ENCODE assay signal across 24 mouse cellular contexts in genomic region chr9:56485423-56485822, GRCm38 (mm10).
A peak's percentile ranks its signal among the peaks of the same experiment; 100 is the strongest.
DNase-seq lines count a peak whose midpoint lies in the region; ATAC-seq and TF ChIP-seq lines count a peak whose summit lies in the region.
"Had no signal": no experiment of that assay in that cellular context is flagged by ENCODE, and none has a peak within 500 bp of the region (broad histone marks: within the 10 kb centered on the region; RNA-seq: fewer than 3 reads in every experiment).

No protein-coding gene starts in this region.

- no peaks in the 10 kb centered on the region for H3K27me3 ChIP-seq in forebrain, postnatal 0 days (ENCODE audit: insufficient read depth, low read length)
- H3K27me3 ChIP-seq in forebrain, embryonic 13.5 days, result no peaks in the 10 kb centered on the region
- no peaks in the 10 kb centered on the region for H3K27me3 ChIP-seq in hindbrain, embryonic 14.5 days (ENCODE audit: control insufficient read depth, insufficient read depth, low read length)
- H3K27me3 ChIP-seq in hindbrain, embryonic 10.5 days (ENCODE audit: insufficient read depth, poor library complexity, severe bottlenecking), result no peaks in the 10 kb centered on the region
- no peaks in the 10 kb centered on the region for H3K27me3 ChIP-seq in neural tube, embryonic 14.5 days (ENCODE audit: control insufficient read depth, insufficient read depth, low read length)
- H3K27me3 ChIP-seq in neural tube, embryonic 15.5 days (replicated peaks), result no peaks in the 10 kb centered on the region
- H3K27me3 ChIP-seq: embryonic facial prominence, embryonic 12.5 days; hindbrain, embryonic 12.5 days; intestine, embryonic 15.5 days had no signal

- 0 out of 2 replicates have a peak, but pooled peaks cover 4% of the 10 kb centered on the region for H3K4me1 ChIP-seq in forebrain, postnatal 0 days (ENCODE audit: insufficient read depth)
- no peaks in the 10 kb centered on the region for H3K4me1 ChIP-seq in forebrain, embryonic 13.5 days
- 0 out of 2 replicates have a peak, but pooled peaks cover 4% of the 10 kb centered on the region for H3K4me1 ChIP-seq in hindbrain, embryonic 14.5 days (replicated peaks; ENCODE audit: control insufficient read depth, insufficient read depth, low read length)
- no peaks in the 10 kb centered on the region for H3K4me1 ChIP-seq in hindbrain, embryonic 10.5 days (replicated peaks)
- no peaks in the 10 kb centered on the region for H3K4me1 ChIP-seq in neural tube, embryonic 14.5 days (ENCODE audit: control insufficient read depth, insufficient read depth, low read length)
- H3K4me1 ChIP-seq in neural tube, embryonic 15.5 days, result peaks cover 17% of the 10 kb centered on the region
- H3K4me1 ChIP-seq: hindbrain, embryonic 12.5 days; intestine, embryonic 15.5 days had no signal

- 89% methylated on average over 1 of the region's 1 CpGs for WGBS in forebrain, postnatal 0 days
- WGBS in forebrain, embryonic 13.5 days, result 85% methylated on average over 1 of the region's 1 CpGs
- 69% methylated on average over 1 of the region's 1 CpGs for WGBS in hindbrain, embryonic 14.5 days
- 94% methylated on average over 1 of the region's 1 CpGs for WGBS in hindbrain, embryonic 10.5 days
- 56% methylated on average over 1 of the region's 1 CpGs for WGBS in neural tube, embryonic 14.5 days
- WGBS in neural tube, embryonic 15.5 days, result 32% methylated on average over 1 of the region's 1 CpGs

- H3K9ac ChIP-seq in forebrain, postnatal 0 days, result no peak overlapping the region
- no peak overlapping the region for H3K9ac ChIP-seq in forebrain, embryonic 13.5 days
- H3K9ac ChIP-seq in hindbrain, embryonic 14.5 days, result no peak overlapping the region
- H3K9ac ChIP-seq in neural tube, embryonic 14.5 days (replicated peaks; ENCODE audit: low read depth, low read length), result no peak overlapping the region
- H3K9ac ChIP-seq in neural tube, embryonic 15.5 days (replicated peaks), result no peak overlapping the region
- H3K9ac ChIP-seq: embryonic facial prominence, embryonic 12.5 days; hindbrain, embryonic 12.5 days; intestine, embryonic 15.5 days had no signal

- no peak for DNase-seq in forebrain, postnatal 0 days
- no peak for DNase-seq in hindbrain, embryonic 14.5 days (ENCODE audit: low spot score)
- DNase-seq in hindbrain, embryonic 10.5 days (ENCODE audit: low spot score), result no peak
- DNase-seq: adrenal gland, adult 8-10 months; adrenal gland, postnatal 25 days; cerebellum, adult 18-20 months; cerebellum, adult 9-10 months; cerebellum, postnatal 14 days; gastrocnemius, postnatal 10 days; gastrocnemius, postnatal 36 days; heart, adult 2 months; heart, postnatal 36 days; kidney, adult 11 months; kidney, adult 8-10 months had no signal

- ATAC-seq in forebrain, postnatal 0 days, result no peak
- no peak for ATAC-seq in forebrain, embryonic 13.5 days
- no peak for ATAC-seq in hindbrain, embryonic 14.5 days (ENCODE audit: low FRiP score)
- ATAC-seq in neural tube, embryonic 14.5 days (ENCODE audit: low read depth), result no peak
- peak; percentile 35; the same call in 1 of the 2 replicates for ATAC-seq in neural tube, embryonic 15.5 days (ENCODE audit: low FRiP score)
- ATAC-seq: CD4-positive, CD25-positive, alpha-beta regulatory T cell, adult 4 months; forebrain, embryonic 14.5 days; intestine, embryonic 15.5 days had no signal

- no peaks in the 10 kb centered on the region for H3K9me3 ChIP-seq in forebrain, postnatal 0 days (ENCODE audit: low read length)
- H3K9me3 ChIP-seq in forebrain, embryonic 13.5 days (replicated peaks), result no peaks in the 10 kb centered on the region
- no peaks in the 10 kb centered on the region for H3K9me3 ChIP-seq in hindbrain, embryonic 14.5 days (ENCODE audit: control insufficient read depth, low read length)
- no peaks in the 10 kb centered on the region for H3K9me3 ChIP-seq in hindbrain, embryonic 10.5 days
- no peaks in the 10 kb centered on the region for H3K9me3 ChIP-seq in neural tube, embryonic 14.5 days (ENCODE audit: control insufficient read depth, low read length)
- H3K9me3 ChIP-seq in neural tube, embryonic 15.5 days (replicated peaks), result no peaks in the 10 kb centered on the region
- H3K9me3 ChIP-seq: embryonic facial prominence, embryonic 12.5 days; heart, embryonic 10.5 days; hindbrain, embryonic 12.5 days; intestine, embryonic 15.5 days had no signal

- peaks cover 35% of the 10 kb centered on the region for H3K36me3 ChIP-seq in forebrain, postnatal 0 days (ENCODE audit: insufficient read depth)
- peaks cover 60% of the 10 kb centered on the region for H3K36me3 ChIP-seq in forebrain, embryonic 13.5 days (ENCODE audit: poor library complexity, severe bottlenecking)
- H3K36me3 ChIP-seq in hindbrain, embryonic 14.5 days (replicated peaks; ENCODE audit: control insufficient read depth, insufficient read depth), result peaks cover 57% of the 10 kb centered on the region
- peaks cover 71% of the 10 kb centered on the region for H3K36me3 ChIP-seq in hindbrain, embryonic 10.5 days
- peaks cover 23% of the 10 kb centered on the region for H3K36me3 ChIP-seq in neural tube, embryonic 14.5 days (ENCODE audit: control insufficient read depth, insufficient read depth, low read length)
- H3K36me3 ChIP-seq in neural tube, embryonic 15.5 days, result peaks cover 24% of the 10 kb centered on the region

- 0 out of 2 replicates have a peak overlapping the region, but pooled peaks have one; percentile 1 for H3K27ac ChIP-seq in forebrain, postnatal 0 days (ENCODE audit: low read depth, low read length)
- H3K27ac ChIP-seq in forebrain, embryonic 13.5 days, result no peak overlapping the region
- H3K27ac ChIP-seq in hindbrain, embryonic 14.5 days, result 0 out of 2 replicates have a peak overlapping the region, but pooled peaks have one; percentile 14
- no peak overlapping the region for H3K27ac ChIP-seq in hindbrain, embryonic 10.5 days
- peak overlapping the region; percentile 31; the same call in 1 of the 2 replicates for H3K27ac ChIP-seq in neural tube, embryonic 14.5 days (ENCODE audit: low read depth, low read length)
- H3K27ac ChIP-seq in neural tube, embryonic 15.5 days (replicated peaks), result peak overlapping the region; percentile 57
- H3K27ac ChIP-seq: embryonic facial prominence, embryonic 12.5 days; heart, adult 2 months; heart, embryonic 10.5 days; hindbrain, embryonic 12.5 days; intestine, embryonic 15.5 days had no signal

- no peak overlapping the region for H3K4me3 ChIP-seq in forebrain, postnatal 0 days (ENCODE audit: low read depth, low read length)
- no peak overlapping the region for H3K4me3 ChIP-seq in forebrain, embryonic 13.5 days
- H3K4me3 ChIP-seq in hindbrain, embryonic 14.5 days (replicated peaks; ENCODE audit: low read length), result no peak overlapping the region
- H3K4me3 ChIP-seq in hindbrain, embryonic 10.5 days, result no peak overlapping the region
- no peak overlapping the region for H3K4me3 ChIP-seq in neural tube, embryonic 14.5 days (ENCODE audit: low read depth, low read length)
- no peak overlapping the region for H3K4me3 ChIP-seq in neural tube, embryonic 15.5 days (replicated peaks)
- H3K4me3 ChIP-seq: embryonic facial prominence, embryonic 12.5 days; erythroblast, embryonic 14.5 days; heart, adult 2 months; heart, embryonic 10.5 days; hindbrain, embryonic 12.5 days; intestine, embryonic 15.5 days had no signal

- H3K4me2 ChIP-seq in forebrain, postnatal 0 days (ENCODE audit: low read depth), result no peak overlapping the region
- H3K4me2 ChIP-seq in forebrain, embryonic 13.5 days, result no peak overlapping the region
- no peak overlapping the region for H3K4me2 ChIP-seq in hindbrain, embryonic 14.5 days (replicated peaks)
- no peak overlapping the region for H3K4me2 ChIP-seq in neural tube, embryonic 14.5 days (ENCODE audit: low read depth, low read length)
- H3K4me2 ChIP-seq in neural tube, embryonic 15.5 days, result no peak overlapping the region
- H3K4me2 ChIP-seq: embryonic facial prominence, embryonic 12.5 days; hindbrain, embryonic 12.5 days; intestine, embryonic 15.5 days had no signal

- TF ChIP-seq CTCF in forebrain, postnatal 0 days (IDR thresholded peaks at IDR 0.05; ENCODE audit: low read depth), result no peak

Comparison
In these comparisons a context has a peak if more than half of its experiments do, and no peak if none do; other contexts are left out.
1. H3K27ac ChIP-seq: peak in forebrain, postnatal 0 days (single experiment), hindbrain, embryonic 14.5 days (single experiment), neural tube, embryonic 14.5 days (single experiment) and neural tube, embryonic 15.5 days (single experiment); none in forebrain, embryonic 13.5 days (single experiment) and hindbrain, embryonic 10.5 days (single experiment).